Mouse (Mus musculus): Measurements from ENCODE around the gene Zfp2. TPM values are rescaled to one million over a fixed set of nuclear protein-coding genes. Genes with fewer than 3 reads are reported as not detected.

Zfp2 gene
- total RNA-seq (2021) = 1 to 10 TPM; 2.8 to 3.3 TPM
- long read RNA-seq, experiment 1, partial matches to known transcripts = 0 of 2 reads
- long read RNA-seq, experiment 1, other reads (novel, unspliced or antisense) = 2 of 2 reads
- long read RNA-seq, experiment 2, partial matches to known transcripts = 1 of 9 reads
- long read RNA-seq, experiment 2, other reads (novel, unspliced or antisense) = 8 of 9 reads

DNA sequence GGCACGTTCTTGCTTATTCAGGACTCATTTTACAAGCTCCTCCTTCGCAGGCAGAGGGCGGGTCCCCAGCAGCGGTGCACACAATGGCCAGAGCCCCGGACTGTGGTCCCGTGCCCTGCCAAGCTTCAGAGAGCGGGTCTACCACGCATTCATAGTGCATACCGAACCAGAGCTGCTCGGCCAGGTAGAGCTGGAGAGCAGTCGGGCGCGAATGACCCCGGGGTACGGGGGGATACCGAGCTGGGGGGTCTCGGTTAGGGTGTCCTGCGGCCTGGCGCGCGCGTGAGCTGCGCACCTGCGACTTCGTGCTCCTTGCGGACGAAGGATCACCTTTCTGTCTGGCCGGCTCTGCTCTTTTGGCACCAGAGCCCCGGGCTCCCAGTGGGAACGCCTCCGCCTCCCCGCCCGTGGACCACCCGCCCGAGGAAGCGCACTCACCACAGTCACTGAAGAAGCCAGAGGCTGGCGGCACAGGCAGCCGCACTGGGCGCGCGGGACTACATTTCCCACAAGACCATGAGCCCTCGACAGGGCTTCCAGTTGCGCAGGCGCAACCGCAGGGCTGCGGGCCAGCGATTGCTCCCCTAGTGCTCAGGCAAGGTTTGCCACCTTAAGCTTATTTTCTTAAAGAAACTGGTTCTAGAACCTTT, at the start of gene Zfp2:
Gene Zfp2, minus strand, starts transcription at position 495 of the 650 bp plus-strand sequence.
- intact Hi-C loops (cut with DNase I) = no loop called here
- DNase-seq = peak; percentile 86 to 89

DNA sequence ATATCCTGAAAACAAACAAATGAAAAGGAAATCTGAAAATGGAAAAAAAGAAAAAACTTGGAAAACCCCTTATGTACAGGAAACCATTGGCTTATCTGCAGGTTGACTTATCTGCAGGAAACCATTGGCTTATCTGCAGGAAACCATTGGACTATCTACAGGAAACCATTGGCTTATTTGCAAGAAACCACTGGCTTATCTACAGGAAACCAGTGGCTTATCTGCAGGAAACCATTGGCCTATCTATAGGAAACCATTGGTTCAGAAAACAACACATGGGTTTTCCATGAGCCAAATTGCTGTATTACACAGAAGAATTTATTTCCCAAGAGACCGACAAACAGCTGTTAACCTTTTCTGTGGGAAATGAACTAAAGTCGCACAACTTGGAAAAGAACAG, 48.9 kb upstream of the Zfp2 start:
- intact Hi-C loops (cut with DNase I) = no loop called here
- no peak for DNase-seq

DNA sequence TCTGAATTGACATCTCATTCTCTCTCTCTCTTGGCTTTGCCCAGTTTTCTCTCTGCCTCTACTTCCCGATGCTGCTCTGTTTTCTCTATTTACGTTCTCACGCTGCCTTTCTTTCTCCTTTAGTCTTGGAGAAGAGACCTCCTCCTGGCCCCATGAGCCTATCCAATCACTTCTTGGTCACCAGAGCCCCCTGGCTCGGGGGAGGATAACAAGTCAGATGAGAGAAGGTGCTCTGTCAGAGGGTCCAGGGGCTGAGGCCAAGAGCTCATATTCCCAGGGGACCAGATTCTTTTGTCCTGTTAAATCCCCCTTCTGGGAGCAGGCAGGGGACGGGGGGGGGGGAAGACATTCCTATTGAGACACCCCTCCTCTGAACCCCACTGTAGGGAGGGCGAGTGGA, 37.7 kb upstream of the Zfp2 start, which contains the start of gene Prop1:
Gene Prop1, minus strand, starts transcription at position 101 of the 400 bp plus-strand sequence.
- intact Hi-C loops (cut with DNase I) = no loop called here
- no peak for DNase-seq

DNA sequence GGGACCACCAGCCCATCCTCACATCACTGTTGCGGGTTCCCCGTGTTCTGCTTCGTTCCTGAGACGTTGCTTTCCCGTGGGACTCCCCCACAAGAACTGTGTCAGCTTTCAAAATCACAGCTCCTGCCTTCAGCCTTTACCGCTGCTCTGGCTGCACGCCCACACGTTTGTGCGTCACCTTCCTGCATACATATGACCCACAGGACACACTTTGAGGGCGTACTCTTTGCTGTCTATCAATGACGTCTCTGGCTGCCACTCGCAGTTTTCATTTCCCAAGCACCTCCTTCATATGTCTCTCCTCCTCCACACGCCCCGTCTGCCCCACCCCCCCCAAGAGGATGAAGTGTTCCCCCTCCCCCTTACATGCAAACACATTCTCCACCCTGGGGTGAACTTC, 36.3 kb upstream of the Zfp2 start:
- intact Hi-C loops (cut with DNase I) = no loop called here
- DNase-seq = no peak

DNA sequence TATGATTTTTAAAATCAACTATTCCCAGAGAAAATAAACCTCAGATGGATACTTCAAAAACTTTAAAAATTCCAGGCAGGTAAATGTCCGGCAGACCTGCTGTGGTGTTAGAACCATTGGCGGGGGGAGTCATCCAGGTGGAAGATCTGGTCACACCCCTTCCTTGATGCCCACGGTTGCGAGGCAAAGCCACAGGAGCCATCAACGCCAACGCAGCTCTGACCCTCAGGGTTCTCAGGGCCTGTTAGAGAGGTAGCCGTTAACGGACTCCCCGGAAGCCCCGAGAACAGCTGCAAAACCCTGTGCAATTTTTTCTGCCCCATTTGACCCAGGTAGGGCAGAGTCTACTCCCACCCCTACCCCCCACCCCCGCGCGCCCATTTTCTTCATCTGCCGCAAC, 27.5 kb upstream of the Zfp2 start, which contains the start of gene 4933414I15Rik:
Gene 4933414I15Rik, minus strand, starts transcription at position 260 of the 400 bp plus-strand sequence.
- no peak for DNase-seq
- intact Hi-C loops (cut with DNase I) = loop anchor here (5.0 to 10.0 kb wide), 2 partner anchors 89 to 311 kb away; no protein-coding TSS in a partner anchor

DNA sequence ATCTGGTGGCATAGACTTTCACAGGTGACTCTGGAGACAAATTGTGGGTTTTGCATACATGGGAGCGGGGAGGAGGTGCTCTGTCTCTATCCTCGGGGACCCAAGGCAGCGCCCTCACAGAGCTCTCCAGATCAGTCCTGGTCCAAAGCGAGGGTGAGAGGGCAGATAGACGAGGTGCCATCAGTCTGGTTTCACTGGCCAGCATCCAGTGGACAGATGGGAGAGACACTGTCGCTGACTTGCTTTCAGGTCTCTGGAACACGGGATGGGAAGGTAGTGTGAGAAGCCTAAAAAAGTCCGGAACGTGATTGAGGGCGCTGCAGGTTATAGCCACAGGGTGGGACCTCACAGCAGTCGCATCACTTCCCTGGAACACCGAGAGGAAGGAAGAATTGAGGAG, 26.4 kb upstream of the Zfp2 start:
- DNase-seq = no peak
- intact Hi-C loops (cut with DNase I) = loop anchor here (5.0 to 10.0 kb wide), 2 partner anchors 90 to 312 kb away; no protein-coding TSS in a partner anchor

DNA sequence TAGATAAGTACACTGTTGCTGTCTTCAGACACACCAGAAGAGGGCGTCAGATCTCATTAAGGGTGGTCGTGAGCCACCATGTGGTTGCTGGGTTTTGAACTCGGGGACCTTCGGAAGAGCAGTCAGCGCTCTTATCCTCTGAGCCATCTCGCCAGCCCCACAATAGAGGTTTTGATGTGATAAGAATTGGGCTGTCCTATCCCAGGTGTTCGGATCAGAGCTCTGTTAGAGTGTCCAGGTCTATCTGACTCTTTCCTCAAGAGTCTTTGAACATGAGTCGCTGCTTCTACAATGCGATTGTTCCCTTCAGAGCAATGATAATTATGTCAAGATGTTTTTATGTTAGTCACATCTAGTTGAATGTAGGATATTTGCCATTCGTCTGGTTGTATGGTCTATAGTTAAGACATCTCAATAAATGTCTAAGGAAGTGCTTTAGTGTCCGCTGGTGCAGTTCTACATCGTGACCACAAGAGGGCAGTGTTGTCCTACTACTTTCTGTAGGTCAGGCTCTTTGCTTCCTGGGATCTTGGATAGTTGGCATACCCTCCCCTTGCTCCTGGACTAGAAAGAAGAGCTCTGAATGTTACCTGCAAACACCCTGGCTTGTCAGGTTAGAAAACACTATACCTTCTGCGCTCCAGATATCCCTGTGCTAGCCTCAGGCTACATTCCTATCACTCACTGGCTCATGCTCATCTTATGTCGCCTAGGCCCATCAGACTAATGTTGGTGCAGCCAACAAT, 23.8 kb upstream of the Zfp2 start:
- intact Hi-C loops (cut with DNase I) = loop anchor here (5.0 to 10.0 kb wide), 2 partner anchors 93 to 315 kb away; no protein-coding TSS in a partner anchor
- DNase-seq = no peak

DNA sequence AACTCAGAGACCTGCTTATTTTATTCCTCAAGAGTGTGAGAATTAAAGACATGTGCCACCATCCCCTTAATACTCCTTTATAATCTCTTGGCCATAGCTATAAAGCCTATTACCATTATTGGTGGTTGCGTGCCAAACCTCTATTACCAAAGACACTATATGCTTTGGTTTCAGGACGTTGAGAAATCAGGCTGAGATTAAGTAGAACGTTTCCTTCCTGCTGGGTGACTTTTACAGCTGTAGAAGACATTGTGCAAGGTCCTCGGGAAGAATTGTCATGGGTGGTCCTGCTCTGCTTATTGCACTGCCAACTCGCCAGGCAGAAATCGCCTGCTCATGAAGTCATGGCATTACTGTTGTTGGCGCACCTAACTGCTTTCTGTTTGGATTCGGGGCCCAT, 22.5 kb upstream of the Zfp2 start:
- DNase-seq = no peak
- intact Hi-C loops (cut with DNase I) = no loop called here

DNA sequence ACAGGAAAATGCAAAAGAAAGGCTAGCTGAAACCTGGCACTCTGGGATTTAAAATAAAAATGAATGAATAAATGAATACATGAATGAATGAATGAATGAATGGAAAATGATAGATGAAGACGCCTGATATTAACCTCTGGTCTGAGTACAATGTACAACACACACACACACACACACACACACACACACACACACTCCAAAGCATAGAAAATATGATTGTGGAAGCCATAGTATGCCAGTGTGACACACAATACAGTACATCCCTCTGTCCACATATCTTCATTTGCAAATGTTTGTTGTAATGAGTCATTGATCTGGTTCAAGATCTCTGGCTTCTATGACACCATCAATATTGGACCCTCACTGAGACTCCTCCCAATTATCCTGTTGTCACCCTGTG, 16.1 kb upstream of the Zfp2 start:
- DNase-seq = no peak
- intact Hi-C loops (cut with DNase I) = loop anchor here (5.0 kb wide), 1 partner anchor 105 kb away; the partner anchor contains the start of gene Zfp354c

DNA sequence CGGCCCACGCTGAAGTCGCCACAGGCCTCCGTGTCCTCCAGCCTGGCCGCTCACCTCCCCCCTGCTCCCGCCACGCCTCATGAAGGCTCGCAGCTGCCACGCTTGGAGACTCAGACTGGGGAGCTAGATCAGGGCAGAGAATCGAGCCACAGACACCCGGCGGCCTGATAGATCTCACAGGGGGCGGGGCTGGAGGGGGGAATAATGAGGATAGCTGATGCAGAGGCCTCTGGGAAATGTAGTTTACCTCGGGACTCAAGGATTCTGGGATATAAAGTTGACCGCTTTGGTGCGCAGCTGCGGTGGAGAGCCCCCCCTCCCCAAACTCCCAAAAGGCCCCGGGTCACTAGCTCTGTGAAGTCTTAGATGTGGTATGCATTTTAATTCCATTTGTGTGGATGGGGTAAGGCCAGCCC, 15.5 kb upstream of the Zfp2 start, which contains the start of gene Zfp354b:
Gene Zfp354b, minus strand, starts transcription at position 183 of the 416 bp plus-strand sequence.
- peak; percentile 66 to 69 for DNase-seq
- intact Hi-C loops (cut with DNase I) = loop anchor here (1.0 to 5.0 kb wide), 2 partner anchors 104 to 128 kb away; partner anchors contain the start of genes Zfp354a and Zfp354c

DNA sequence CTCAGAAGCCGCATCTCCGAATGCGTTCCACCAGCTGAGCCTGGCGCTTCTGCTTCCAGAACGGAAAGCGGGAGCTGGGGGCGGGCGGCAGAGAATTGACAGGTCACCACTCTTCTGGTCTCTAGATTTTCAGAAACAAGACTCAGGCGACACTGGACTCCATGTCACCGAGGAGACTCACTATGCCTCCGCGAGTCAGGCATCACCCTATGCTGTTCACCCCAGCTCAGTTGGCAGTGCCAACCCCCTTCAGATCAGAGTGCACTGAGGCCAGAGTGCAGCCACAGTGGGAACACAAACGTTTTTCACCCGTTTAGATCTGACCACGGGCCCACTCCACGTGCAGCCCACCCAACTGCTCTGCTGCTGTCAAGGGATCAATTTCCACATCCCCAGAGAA, 15.1 kb upstream of the Zfp2 start:
- intact Hi-C loops (cut with DNase I) = loop anchor here (1.0 to 5.0 kb wide), 2 partner anchors 104 to 128 kb away; partner anchors contain the start of genes Zfp354a and Zfp354c
- no peak for DNase-seq

DNA sequence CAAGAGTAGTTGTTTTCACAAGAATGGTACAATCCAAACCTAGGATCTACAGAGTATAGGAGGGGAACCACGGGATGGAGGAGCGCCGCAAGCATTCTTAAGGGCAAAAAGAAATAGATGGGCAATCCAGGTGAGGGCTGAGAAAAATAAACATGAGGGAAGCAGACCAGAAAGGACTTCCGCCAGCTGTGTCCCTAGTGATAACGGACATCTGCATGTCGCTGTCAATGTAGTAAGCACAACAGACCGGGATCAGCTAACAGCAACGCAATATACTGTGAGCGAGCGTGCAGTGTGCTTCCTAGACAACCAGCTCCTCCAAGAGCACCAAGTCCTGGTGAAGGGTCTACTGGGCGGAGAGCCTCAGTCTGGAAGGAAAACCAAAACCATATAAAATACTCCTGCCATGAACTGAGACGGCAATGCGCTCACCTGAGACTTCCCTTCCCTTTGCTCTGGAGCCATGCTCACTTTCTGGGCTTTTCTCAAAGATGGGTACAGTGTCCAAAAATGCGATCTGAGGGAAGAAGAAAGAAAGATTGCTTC, 14.6 kb upstream of the Zfp2 start:
- DNase-seq = no peak
- intact Hi-C loops (cut with DNase I) = loop anchor here (1.0 to 5.0 kb wide), 2 partner anchors 103 to 129 kb away; partner anchors contain the start of genes Zfp354a and Zfp354c

DNA sequence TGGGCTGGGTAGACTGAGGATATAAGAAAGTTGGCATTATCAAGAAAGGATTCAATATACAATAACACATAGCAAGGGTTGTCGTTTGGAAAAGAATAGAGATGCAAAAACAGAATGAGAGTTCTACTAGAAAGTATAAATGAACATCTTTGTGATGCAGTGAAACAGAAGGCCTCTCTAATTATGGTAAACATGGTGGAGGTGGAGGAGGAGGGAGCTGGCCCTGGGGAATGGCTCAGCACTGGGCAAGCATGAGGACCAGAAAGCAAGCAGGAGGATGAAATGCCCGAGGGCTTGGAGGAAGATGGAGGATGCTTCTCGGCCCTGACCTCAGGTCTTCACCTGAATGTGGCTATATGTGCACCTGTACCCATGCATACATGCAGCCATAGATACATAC, 1.5 kb downstream of the Zfp2 start:
- DNase-seq = no peak
- intact Hi-C loops (cut with DNase I) = no loop called here

DNA sequence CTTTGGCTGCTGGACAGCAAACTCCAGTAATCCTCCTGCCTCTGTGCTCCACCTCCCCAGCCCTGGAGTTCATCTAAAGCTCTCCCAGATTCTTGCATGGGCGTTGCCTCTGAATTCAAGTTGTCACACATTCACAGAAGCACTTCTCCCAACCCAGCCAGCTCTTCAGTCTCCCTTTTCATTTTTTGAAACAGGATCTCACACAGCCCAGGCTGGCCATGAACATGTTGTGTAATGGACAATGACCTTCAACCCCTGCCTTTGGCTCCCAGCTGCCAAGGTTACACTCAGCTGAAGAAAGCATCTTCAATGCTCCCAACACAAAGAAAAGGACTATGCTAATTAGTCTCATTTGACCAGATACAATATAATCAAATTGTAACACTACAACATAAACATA, 2.7 kb downstream of the Zfp2 start:
- intact Hi-C loops (cut with DNase I) = no loop called here
- DNase-seq = no peak

DNA sequence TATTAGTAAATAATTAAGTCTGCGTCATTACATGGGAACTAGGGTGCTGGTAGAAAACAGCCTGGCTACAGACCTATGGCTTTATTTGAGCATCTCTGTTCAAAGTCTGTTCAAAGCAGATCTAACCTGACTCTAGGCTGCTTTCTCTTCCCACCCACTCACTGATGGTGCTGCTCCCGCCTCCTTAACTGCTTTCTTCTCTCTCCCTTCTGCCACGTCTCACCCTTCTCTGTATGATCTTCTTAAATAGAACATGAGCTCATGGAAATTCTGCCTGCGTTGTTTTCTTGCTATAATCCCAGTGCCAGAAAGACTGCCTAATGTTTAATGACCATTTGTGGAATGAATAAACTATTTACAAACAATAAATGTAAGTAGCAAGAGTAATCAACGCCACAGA, 7.8 kb downstream of the Zfp2 start:
- DNase-seq = no peak
- intact Hi-C loops (cut with DNase I) = no loop called here

DNA sequence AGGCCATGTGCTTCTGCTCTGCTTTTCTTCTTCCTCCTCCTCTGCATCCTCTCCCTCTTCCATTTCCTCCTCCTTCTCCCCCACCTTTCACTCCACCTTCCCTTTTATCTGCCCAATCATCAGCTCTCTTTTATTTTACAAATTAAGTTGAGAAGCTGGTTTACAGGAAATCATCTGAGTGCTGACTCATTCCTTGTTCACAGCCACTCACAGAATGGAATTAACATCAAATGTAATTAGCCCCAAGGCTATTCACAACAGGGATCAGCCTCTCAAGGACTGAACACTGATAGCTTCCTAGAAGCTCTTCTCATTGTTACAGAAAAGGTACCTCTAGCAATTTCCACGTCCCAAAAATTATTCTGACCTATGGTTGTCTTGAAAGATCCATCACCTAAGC, 18.6 kb downstream of the Zfp2 start:
- no peak for DNase-seq
- intact Hi-C loops (cut with DNase I) = no loop called here

DNA sequence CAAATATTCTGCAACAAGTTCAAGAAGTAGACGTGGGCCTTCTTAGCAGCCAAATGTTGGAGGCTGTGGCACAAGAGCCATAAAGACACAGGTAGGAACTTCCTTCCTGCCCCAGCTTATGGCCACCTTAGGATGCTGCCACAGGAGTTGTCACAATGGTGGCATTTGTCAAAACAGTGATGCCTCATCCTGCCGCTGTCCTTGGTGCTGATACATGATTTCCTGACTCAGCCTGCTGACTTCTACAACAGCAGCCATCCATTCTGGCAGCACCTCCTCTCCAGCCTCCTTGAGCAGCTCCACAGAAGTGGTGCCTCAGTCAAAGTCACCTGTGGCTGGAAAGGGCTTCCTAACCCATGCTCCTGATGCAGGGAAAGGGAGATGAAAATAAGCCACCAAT, 23.5 kb downstream of the Zfp2 start:
- no peak for DNase-seq
- intact Hi-C loops (cut with DNase I) = no loop called here

DNA sequence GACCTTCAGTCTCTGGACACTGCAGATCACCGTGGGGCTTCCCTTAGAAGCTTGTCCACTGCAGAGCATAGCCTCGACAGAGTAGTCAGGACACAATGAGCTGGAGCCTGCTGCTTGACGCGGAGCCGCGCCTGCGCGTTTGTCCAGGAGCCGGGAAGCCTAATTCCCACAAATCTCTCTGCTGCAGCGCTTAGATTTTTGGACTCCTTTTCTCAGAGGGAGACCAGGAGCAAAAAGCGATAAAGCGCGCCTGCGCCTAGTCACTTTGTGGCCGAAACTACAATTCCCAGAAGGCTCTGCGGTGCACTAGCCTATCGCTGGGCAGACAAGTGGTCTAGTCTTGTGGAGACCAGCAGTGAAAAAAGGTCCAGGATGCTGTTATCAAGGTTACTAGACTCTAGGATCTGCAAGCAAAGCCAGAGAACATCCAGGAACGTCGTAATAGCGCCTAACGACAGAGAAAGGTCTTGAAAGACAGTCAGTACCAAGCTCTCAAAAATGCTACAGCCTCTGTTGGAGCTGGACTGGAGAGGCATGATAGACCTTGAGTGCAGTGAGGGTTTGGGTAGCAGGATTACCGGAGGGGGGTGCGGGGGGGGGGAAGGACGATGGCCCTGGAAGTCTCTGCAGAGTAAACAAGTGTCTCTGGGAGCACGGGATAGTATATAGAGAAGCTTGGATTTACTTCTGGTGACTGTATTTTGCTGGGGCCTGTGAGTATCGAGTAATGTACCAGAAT, 28.4 kb downstream of the Zfp2 start, which contains the start of gene Zfp454:
Gene Zfp454, minus strand, starts transcription at position 262 of the 739 bp plus-strand sequence.
- peak; percentile 76 to 78 for DNase-seq
- intact Hi-C loops (cut with DNase I) = no loop called here

DNA sequence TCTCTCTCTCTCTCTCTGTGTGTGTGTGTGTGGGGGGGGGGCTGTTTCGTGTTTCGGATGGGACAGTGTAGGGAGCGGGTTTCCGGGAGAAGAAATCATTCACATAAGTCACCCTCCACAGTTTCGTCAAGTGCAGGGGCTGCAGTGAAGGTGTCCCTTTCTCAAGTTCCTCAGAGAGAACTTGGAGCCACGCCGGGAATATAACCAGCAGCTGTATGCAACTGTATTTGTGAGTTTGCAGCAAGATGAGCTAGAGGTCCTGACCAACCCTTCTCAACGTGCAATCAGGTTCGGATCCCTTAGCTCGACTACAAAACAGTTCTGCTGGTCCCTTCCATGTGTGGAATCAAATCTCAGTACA, 29.1 kb downstream of the Zfp2 start:
- intact Hi-C loops (cut with DNase I) = no loop called here
- DNase-seq = no peak

Measured in gastrocnemius, postnatal 36 days (tissue).